In the genomic region with DNA sequence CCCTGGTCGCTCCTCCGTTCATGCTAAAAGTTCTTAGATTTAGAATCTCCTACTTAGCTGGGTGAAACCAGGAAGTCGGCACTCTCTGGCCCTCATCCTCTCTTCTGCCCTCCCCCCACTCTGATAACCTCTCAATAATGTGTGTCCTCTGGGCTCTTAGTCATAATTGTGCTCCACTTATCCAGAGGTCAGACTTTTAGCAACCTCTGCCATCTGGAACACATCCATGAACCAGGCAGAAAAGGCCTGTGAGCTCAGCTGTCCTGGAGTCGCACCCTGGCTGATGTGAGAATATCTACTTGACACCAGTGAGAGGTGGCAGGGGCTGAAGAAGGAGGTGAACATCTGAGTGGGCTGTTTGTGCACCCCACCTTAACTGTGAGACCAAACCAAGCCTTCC, we compare ENCODE assay signal across 16 mouse cellular contexts.
DNase-seq lines count a peak whose midpoint lies in the region; ATAC-seq and TF ChIP-seq lines count a peak whose summit lies in the region.
"Had no signal": no experiment of that assay in that cellular context is flagged by ENCODE, and none has a peak within 500 bp of the region (broad histone marks: within the 10 kb centered on the region; RNA-seq: fewer than 3 reads in every experiment).

No protein-coding gene starts in this region.

- ATAC-seq in heart, embryonic 12.5 days (ENCODE audit: insufficient number of reproducible peaks, low FRiP score) = no peak
- no peak for ATAC-seq in frontal cortex, adult (ENCODE audit: low TSS enrichment)
- ATAC-seq: forebrain, embryonic 13.5 days; liver, postnatal 0 days had no signal

- H3K27ac ChIP-seq in heart, adult 2 months = peak overlapping the region; percentile 49
- no peak overlapping the region for H3K27ac ChIP-seq in heart, embryonic 12.5 days (ENCODE audit: poor library complexity, severe bottlenecking)
- no peak overlapping the region for H3K27ac ChIP-seq in embryonic facial prominence, embryonic 10.5 days (replicated peaks)
- H3K27ac ChIP-seq: forebrain, embryonic 13.5 days; hindbrain, embryonic 10.5 days; kidney, postnatal 0 days; limb, embryonic 13.5 days; midbrain, embryonic 10.5 days; neural tube, embryonic 15.5 days had no signal

- DNase-seq in adrenal gland, postnatal 10 days = peak; percentile 53
- DNase-seq in adrenal gland, adult 18-20 months (ENCODE audit: low spot score in 2 of 2) = no peak
- DNase-seq in heart, adult 2 months = peak in 1 of 2 experiments; percentile 64
- peak; percentile 40 for DNase-seq in embryonic facial prominence, embryonic 10.5 days (ENCODE audit: low spot score)
- DNase-seq in skeletal muscle tissue, adult 2 months (ENCODE audit: low read depth, low spot score) = peak; percentile 68
- no peak for DNase-seq in thymus, postnatal 36 days
- DNase-seq: layer of hippocampus, adult 9-11 months; liver, postnatal 0 days had no signal

- no peak overlapping the region for H3K4me3 ChIP-seq in heart, adult 2 months
- H3K4me3 ChIP-seq in heart, embryonic 12.5 days = no peak overlapping the region
- no peak overlapping the region for H3K4me3 ChIP-seq in embryonic facial prominence, embryonic 10.5 days
- H3K4me3 ChIP-seq: forebrain, embryonic 13.5 days; hindbrain, embryonic 10.5 days; limb, embryonic 13.5 days; midbrain, embryonic 10.5 days; neural tube, embryonic 15.5 days had no signal

- WGBS in heart, adult 2 months = 13% methylated on average over 4 of the region's 4 CpGs
- WGBS in heart, embryonic 12.5 days = 49% methylated on average over 4 of the region's 4 CpGs
- WGBS in embryonic facial prominence, embryonic 10.5 days = 54% methylated on average over 4 of the region's 4 CpGs

- intact Hi-C loops in heart, adult 2 months (cut with DNase I) = no loop called here

- TF ChIP-seq POLR2A in heart, adult 2 months (IDR thresholded peaks at IDR 0.05; ENCODE audit: insufficient read depth, low read depth, low read length) = no peak

- TF ChIP-seq EP300 in heart, adult 2 months (IDR thresholded peaks at IDR 0.05; ENCODE audit: insufficient read depth, low read depth, low read length) = no peak

- no peak for TF ChIP-seq CTCF in heart, adult 2 months (IDR thresholded peaks at IDR 0.05)

- H3K36me3 ChIP-seq in heart, adult 2 months (ENCODE audit: control insufficient read depth, insufficient read depth, low read length) = peaks cover 5% of the 10 kb centered on the region; the same call in 1 of the 2 replicates
- no peaks in the 10 kb centered on the region; the same call in 1 of the 2 replicates for H3K36me3 ChIP-seq in heart, embryonic 12.5 days
- peaks cover 19% of the 10 kb centered on the region for H3K36me3 ChIP-seq in embryonic facial prominence, embryonic 10.5 days (replicated peaks)
- H3K36me3 ChIP-seq: neural tube, embryonic 15.5 days had no signal

- H3K9ac ChIP-seq in heart, adult 2 months (ENCODE audit: low read depth, low read length) = no peak overlapping the region; the same call in 1 of the 2 replicates
- H3K9ac ChIP-seq in heart, embryonic 12.5 days = no peak overlapping the region
- H3K9ac ChIP-seq: forebrain, embryonic 13.5 days; limb, embryonic 13.5 days; liver, postnatal 0 days; neural tube, embryonic 15.5 days had no signal

- peaks cover 32% of the 10 kb centered on the region for H3K4me1 ChIP-seq in heart, adult 2 months (ENCODE audit: control insufficient read depth, insufficient read depth, low read length)
- peaks cover 30% of the 10 kb centered on the region for H3K4me1 ChIP-seq in heart, embryonic 12.5 days (replicated peaks)
- peaks cover 35% of the 10 kb centered on the region for H3K4me1 ChIP-seq in embryonic facial prominence, embryonic 10.5 days
- H3K4me1 ChIP-seq: midbrain, embryonic 10.5 days had no signal

- H3K27me3 ChIP-seq in heart, adult 2 months (ENCODE audit: control insufficient read depth, insufficient read depth, low read length) = no peaks in the 10 kb centered on the region
- no peaks in the 10 kb centered on the region for H3K27me3 ChIP-seq in heart, embryonic 12.5 days (replicated peaks)
- no peaks in the 10 kb centered on the region for H3K27me3 ChIP-seq in embryonic facial prominence, embryonic 10.5 days (replicated peaks; ENCODE audit: low read depth, poor library complexity, severe bottlenecking)
- H3K27me3 ChIP-seq: forebrain, embryonic 13.5 days; limb, embryonic 13.5 days; neural tube, embryonic 15.5 days had no signal

- peaks cover 13% of the 10 kb centered on the region for H3K79me2 ChIP-seq in heart, adult 2 months (replicated peaks; ENCODE audit: control insufficient read depth, insufficient read depth, low read length)

- no peak overlapping the region for H3K4me2 ChIP-seq in heart, embryonic 12.5 days
- H3K4me2 ChIP-seq: forebrain, embryonic 13.5 days; limb, embryonic 13.5 days; neural tube, embryonic 15.5 days had no signal

- H3K9me3 ChIP-seq in heart, embryonic 12.5 days (replicated peaks) = no peaks in the 10 kb centered on the region
- no peaks in the 10 kb centered on the region for H3K9me3 ChIP-seq in embryonic facial prominence, embryonic 10.5 days
- H3K9me3 ChIP-seq: forebrain, embryonic 13.5 days; limb, embryonic 13.5 days; midbrain, embryonic 10.5 days; neural tube, embryonic 15.5 days had no signal

Comparison
In these comparisons a context has a peak if more than half of its experiments do, and no peak if none do; other contexts are left out.
1. DNase-seq: peak in adrenal gland, postnatal 10 days (single experiment), embryonic facial prominence, embryonic 10.5 days (single experiment) and skeletal muscle tissue, adult 2 months (single experiment); none in adrenal gland, adult 18-20 months (0 of 2) and thymus, postnatal 36 days (0 of 2).